Mouse (Mus musculus): ENCODE measurements around the gene Prdm16.

The Prdm16 gene

DNA sequence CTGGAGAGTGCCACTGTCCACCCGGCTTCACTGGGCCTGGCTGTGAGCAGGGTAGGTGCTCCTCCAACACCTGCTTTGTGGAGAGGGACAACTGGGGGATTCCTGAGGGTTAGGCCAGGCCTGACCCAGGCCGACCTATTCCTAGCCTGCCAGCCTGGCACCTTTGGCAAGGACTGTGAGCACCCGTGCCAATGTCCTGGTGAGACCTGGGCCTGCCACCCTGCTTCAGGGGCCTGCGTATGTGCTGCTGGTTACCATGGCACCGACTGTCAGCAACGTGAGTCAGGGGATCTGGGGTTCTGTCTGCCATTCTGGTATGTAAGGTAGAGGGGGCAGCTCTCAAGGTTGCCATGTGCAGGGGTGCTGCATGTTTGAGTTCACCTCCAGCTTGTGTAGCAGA lies 369.2 kb downstream of the Prdm16 start:
- no peak for TF ChIP-seq CTCF (conservative IDR thresholded peaks at IDR 0.05; ENCODE audit: low read length)
- no peak for TF ChIP-seq NANOG (IDR thresholded peaks at IDR 0.05; ENCODE audit: borderline replicate concordance, low read length)
- no peak for TF ChIP-seq POU5F1 (IDR thresholded peaks at IDR 0.05; ENCODE audit: borderline replicate concordance, low read length)
- Histone ChIP-seq H3K9me3 (ENCODE audit: low read length) (no peaks in the 10 kb centered on the region), H3K4me1 (replicated peaks; ENCODE audit: low read depth, low read length) (peaks cover 10% of the 10 kb centered on the region; the same call in 1 of the 2 replicates)

More for the DNA sequence above, 369.2 kb downstream of the Prdm16 start:
- Histone ChIP-seq H3K27me3 (ENCODE audit: insufficient read depth, low read length) (peaks cover 19% of the 10 kb centered on the region; the same call in 1 of the 2 replicates), H3K36me3 (ENCODE audit: insufficient read depth, low read length) (no peaks in the 10 kb centered on the region), H3K4me3 (replicated peaks; ENCODE audit: low read length) (no peak overlapping the region)

Measured in E14TG2a.4 (cell line).